Mouse (Mus musculus) kidney, postnatal 36 days (tissue): Measurements from ENCODE around the gene Tlx2.

Experiments
- DNase-seq, 2 experiments: peaks; one replicate each; pipeline ENCODE4 v3.0.0; 2021 to 2022; ENCODE audit warnings: mixed read lengths in 2 of 2

Gene Tlx2

DNA sequence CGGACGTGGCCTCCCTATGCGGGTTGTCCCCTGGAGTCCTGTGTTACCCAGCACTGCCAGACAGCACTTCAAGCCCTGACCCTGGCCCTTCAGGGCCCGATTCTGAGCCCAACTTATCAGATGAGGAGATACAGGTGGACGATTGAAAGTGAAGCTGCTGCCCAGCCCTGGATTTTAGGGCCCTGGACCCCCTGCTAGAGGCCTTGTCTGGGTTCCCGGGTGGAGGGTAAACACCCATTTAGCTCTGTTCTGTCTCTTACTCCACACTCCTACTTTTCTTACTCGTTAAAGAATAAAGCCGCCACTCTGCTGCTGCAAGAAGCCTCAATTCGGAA, 17.8 kb upstream of the Tlx2 start:
- no peak for DNase-seq

DNA sequence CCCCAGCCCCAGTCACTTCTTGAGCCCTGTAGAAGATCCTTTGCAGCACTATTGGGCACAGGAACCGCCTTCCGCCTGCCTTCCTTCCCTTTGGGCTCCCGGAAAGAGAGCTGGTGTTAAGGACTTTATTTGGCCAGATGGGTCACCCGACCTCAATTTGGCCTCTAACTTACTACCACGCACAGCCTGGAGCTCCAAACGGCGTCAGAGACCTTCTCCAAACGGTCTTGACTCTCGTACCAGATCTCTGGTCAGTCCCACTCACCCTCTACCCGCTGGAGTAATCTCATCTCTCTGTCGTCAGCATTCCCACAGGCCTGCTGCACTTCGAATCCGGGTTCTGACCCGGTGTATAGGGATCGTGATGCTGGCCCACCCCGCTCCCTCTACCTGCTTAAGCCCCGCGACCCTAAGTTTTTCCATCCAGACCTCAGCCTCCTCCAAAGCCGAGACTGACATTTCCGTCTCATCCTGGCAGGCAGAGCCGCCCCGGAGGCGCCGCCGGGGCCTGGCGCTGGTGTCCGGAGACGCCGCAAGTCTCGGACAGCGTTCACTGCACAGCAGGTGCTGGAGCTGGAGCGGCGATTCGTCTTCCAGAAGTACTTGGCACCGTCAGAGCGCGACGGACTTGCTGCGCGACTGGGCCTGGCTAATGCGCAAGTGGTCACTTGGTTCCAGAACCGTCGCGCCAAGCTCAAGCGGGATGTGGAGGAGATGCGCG, 17.3 kb upstream of the Tlx2 start:
- DNase-seq: peak; percentile 47 to 68

DNA sequence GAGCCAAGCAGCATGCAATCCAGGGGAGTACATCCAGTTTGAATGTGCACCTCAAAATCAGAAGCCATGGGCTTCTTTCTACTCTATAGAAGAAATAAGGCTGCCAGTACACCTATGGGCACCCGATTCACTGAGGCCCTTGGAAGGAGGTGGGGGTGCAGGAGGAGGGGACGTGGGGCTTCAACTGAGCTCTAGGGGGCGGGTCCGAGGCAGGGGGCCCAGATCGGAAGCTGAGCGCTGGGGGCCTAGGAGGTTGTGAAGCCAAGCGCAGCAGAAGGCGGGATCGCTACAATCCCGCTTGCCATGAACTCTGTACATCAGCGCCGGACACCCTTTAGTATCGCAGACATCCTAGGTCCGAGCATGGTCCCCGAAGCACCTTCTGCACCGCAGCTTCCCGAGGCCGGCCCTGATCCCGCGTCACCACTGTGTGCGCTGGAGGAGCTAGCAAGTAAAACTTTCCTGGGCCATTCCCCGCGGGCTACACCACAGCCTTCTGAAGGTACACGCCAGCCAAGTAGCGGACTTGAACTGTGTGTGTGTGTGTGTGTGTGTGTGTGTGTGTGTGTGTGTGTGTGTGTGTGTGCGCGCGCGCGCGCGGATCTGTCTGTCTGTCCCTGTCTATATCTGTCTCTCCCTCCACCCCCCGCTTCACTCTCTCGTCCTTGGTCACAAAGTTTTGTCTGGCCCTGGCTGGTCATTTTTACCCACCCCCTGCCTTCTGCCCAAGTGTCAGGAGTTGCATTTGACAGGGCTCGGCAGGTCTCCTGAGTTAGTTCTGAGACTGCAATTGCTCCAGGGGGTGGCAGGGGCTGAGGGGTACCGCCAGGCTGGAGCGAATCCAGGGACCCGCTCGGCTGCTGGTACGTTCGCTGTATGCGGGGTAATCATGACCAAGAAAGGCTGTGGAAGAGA, 16.3 kb upstream of the Tlx2 start, which contains the start of gene Lbx2:
Lbx2 (plus strand) TSS at position 247 of the 915 bp plus-strand sequence.
- DNase-seq: peak in 1 of 2 experiments; percentile 25

DNA sequence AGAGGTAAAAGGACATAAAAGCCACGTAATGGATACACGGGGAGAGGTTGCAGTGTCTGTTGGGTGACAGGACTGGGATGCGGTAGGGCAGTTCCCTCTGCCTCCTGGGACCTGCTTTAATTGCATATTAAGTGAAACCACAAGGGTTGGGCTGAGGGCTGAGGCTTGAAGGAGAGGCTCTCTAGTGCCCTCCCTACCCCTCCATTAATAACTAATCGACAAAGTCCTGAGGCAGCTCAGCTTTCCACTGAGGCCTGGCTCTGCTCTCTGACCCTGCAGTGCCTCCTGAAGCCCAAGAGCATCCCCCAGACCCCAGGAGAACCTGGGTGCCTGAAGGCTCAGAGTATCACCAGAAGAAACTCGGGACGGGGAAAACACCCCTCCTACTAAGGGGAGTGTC, 14.4 kb upstream of the Tlx2 start:
- peak; percentile 14 to 36 for DNase-seq

DNA sequence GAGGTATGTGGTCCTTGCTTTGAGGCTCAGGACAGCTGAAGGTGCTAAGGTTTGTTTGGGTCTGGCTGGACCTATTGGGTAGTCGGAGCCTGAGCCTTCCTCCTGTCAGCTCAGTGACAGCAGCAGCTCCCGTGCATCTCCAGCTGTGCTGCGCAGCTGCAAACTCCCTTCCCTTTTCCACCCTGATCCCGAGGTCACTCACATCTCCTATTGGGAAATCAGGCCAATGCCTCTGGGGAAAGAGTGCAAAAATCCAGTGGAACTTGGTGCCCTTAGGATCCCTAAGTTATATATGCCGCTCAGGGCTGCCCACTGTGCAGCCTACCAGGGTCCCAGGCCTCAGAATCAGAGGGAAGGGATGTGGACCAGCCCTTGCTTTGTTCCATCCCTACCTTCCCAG, 13.4 kb upstream of the Tlx2 start:
- DNase-seq: no peak

DNA sequence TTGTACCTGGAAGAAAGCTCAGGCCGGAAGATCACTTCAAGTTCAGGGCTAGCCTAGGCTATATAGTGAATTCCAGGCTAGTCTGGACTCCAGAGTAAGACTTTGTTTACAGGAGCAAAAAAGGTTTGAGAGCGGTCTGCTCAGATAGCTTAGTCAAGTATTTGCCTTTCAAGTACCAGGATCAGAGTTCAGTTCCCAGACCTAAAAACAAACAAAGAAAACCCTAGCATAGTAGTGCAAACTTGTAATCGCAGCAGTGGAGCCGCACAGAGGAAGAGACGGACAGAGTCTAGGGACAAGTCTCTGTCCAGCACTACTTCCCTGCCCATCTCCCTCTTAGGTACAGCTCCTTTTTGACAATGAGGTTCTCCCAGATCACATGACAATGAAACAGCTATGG, 10.1 kb upstream of the Tlx2 start:
- DNase-seq: no peak

DNA sequence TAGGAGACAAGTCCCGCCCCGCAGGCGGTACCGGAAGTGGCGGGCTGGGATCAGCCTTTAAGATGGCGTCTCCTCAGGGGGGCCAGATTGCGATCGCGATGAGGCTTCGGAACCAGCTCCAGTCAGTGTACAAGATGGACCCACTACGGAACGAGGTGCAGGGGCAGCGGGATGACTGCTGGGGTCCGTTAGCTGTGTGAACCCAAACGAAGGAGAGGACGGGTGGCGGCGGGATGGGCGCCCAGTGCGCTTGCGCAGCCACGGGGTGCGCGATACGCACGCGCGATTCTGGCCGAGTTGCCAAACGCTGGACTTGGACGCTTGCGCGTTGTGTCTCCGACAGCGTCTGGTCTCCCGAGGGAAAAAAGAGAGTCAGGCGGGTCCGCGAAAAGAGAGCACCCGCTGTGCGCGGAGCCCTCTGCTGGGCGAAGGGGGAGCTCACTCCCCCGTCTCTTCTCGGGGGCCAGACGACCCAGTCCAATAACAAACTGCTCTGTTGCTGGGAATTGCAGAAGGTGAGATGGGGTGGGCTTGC, 8.3 kb upstream of the Tlx2 start:
- DNase-seq: peak; percentile 99 to 100

DNA sequence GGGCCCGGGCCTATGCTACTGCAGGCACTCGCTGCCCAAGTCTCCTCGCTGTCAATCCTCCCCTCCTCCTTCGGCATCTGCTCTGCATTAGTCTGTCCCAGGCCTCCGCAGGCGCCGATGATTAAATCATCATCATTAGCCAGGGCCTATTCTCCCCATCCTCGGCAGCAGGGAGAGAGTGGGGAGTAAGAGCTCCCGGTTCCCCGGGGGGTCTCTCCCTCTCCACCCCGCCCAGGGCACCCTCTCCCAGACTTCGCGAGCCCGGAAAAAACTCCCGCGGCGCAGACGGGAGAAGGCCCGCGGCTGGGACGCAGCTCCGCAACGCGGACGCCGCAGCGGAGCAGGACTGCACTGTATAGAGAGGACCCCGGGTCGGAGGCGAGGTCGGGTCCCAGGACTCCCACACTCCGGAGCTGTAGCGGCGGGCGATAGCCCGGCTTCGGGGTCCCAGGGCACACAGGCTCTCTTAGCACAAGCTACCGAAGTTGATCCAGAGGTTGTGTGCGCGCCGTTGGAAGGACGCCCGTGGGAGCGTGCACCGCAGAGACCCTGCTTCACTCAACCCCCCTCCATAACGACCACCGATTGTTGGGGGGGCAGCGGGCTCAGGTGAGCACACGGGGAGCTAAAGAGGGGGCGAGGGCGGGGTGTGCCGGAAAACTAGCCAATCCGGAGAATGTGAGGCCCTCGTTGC, 7.7 kb upstream of the Tlx2 start, which contains the start of gene Pcgf1:
Pcgf1 (plus strand) TSS at position 240 of the 694 bp plus-strand sequence.
- DNase-seq: peak in 1 of 2 experiments; percentile 53

DNA sequence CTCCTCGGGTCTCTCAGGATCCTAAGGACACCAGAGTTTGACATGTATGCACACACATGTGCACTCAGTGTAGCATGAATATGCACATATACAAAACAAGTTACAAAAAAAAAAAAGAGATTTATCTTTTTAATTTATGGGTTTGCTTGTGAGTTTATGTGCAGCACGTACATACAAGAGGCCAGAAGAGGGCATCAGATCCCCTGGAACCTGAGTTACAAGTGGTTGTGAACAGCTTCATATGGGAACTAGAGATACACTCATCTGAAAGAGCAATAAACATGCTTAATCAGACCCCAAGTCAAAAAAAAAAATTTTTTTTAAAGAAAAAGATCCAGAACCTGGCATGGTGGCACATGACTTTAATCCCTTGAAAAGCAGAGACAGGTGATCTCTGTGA, 4.9 kb upstream of the Tlx2 start:
- peak in 1 of 2 experiments; percentile 43 for DNase-seq

DNA sequence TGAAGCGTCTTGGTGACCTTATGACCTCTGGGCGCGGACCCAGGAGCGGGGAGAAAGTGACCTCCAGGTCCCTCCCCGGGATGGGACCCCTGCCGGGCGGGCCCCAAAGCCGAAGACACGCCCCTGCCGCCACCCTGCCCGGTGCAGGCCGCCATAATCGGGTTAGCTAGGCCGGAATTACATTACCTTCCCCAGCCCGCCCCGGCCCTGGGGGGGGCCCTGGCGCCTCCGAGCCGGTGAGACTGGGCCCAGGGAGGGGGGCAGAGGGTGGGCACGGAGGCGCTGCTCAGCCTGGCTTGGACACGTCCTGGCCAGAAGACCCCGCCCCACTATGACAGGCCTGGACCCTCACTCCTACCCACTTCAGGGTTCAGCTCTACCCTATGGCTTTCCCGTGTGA, 1.1 kb upstream of the Tlx2 start:
- DNase-seq: no peak

DNA sequence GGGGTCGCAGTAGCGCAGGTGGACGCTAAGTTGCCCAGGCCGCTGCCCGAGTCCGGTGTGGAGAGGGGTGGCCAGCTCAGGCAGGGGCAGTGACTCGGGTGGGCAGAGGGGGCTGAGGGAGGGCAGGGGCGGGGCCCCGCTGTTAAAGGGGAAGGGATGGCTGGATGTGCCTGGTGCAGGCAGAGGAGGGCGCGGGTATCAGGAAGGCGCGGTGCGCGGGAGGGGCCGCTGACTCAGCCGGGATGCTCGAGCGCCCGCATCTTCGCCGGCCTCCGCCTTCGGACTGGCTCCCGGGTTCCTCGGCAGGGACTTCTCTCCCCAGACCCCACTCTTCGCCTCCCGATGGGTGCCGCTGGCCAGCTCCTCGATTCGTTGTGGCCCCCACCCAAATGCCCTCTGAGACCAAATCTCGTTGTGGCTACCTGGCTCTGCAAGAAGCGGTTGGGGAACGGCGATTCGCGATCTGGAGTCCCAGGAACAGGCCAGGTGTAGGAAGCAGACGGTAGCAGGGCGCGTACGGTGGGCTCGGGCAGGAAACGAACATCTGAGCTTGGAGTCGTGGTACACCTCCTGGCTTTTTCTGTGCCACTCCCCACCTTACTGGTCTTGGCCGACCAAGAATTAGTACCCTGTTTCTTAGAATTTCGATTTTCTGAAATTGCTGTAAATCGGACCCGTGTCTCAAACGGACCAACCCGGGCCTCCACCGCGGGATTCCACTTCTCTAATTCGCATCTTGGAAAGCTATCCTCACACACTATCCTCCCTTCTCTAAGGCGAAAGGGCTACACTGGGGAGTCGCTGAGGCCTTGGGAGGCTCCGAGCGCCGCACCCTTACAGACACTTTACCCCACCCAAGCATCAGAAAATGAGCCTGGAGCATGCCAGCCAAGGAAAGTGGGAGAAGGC, 472 bp upstream of the Tlx2 start:
- DNase-seq: peak in 1 of 2 experiments; percentile 32

DNA sequence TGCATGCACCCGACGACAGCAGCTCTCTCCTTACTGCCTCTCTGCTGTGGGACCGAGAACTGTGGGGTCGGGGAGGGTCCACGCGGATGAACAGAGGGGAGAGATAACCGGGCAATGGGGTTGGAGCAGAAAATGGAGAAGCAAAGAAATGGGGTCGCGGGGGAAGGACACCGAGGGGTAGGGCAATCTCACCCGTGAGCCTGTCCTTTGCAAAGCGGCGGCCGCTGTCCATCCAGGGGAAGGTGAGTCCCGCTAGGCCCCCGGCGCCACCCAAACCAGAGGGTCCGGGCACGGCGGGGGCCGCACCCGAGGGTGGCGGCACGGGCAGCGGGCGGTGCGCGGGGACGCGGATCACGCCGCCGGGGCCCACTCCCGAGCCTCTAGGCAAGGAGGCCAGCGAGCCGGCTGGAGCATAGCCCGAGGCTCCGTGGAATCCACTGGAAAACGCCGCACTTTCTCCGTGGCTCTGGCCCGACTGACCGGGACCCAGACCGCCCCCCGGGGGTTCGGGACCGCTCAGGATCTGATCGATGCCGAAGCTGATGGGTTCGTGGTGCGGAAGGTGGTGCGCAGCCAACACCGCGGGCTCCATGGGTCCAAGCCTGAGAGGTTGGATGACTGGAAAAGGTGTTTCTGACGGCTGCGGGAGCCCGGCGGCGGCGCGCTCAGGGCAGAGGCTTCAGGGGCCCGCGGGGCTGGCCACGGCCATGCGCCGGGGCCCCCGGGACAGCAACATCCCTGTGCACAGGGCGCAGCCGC, 426 bp downstream of the Tlx2 start:
- peak in 1 of 2 experiments; percentile 27 for DNase-seq

DNA sequence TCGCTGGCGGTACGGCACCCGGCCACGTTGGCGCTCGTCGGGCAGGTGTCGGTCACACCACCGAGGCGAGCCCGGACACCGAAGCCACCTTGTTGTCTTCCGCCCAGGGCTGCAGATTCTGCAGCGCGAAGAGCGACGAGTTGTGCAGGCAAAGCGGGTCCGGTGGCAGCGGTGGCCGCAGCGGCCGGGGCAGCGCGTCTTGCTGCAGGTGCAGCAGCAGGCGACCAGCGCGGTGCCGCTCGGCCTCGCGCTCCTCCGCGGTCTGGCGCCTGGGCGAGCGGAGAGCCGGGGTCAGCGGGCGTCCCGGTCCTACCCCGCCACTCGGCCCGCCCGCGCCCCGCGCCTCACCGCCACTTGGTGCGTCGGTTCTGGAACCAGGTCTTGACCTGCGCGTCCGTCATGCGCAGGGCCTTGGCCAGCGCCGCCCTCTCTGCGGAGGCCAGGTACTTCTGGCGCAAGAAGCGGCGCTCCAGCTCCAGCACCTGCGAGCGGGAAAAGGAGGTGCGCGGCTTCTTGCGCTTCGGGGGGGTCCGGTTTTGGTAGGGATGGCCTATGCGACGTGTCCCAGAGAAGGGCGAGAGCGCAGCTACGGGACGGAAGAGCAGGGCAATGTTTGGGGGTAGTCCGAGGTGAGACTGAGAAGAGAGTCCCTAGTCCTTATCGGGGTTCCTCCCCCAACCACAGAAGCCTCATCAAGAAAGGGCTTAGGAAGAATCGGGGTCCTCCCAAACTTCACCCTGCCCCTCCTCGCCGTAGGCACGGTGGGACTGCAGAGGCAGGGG, 1.2 kb downstream of the Tlx2 start:
- peak in 1 of 2 experiments; percentile 66 for DNase-seq

DNA sequence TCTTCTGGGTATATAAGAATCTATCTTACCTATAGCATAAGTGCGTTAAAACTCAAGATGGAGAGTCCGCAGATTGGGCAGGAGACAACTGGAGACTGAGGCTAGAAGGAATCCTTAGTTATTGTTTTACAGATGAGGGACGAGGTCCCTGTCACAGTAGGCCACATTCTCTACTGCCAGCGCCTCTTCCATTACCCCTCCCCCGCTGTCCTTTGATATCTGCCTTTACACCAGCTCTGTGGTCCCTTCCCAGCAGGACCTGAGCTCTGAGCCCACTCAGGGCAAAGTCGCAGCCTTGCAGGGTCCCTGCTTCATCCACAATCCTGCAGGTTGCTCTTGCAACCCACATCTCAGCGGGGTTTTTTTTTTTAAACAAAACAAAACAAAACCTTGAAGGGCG, 1.9 kb downstream of the Tlx2 start:
- peak in 1 of 2 experiments; percentile 28 for DNase-seq

DNA sequence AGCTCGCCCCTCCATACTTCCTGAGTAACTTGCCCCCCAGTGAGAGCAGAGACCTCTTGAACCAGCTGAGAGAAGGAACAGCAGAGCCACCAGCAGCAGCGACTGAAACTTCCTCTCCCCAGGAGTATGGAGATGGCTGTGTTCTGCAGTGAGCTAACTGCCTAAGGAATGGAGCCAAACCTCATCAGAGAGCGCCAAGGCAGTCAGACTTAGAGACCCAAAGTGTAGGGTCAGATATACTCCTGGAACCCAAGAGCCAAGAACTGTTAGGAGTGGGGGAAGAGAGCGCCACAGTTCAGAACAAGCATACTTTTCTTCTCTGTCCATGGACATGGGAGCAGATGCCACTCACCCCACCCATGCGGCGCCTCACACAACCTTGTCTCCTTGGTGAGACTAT, 3.7 kb downstream of the Tlx2 start:
- DNase-seq: no peak

DNA sequence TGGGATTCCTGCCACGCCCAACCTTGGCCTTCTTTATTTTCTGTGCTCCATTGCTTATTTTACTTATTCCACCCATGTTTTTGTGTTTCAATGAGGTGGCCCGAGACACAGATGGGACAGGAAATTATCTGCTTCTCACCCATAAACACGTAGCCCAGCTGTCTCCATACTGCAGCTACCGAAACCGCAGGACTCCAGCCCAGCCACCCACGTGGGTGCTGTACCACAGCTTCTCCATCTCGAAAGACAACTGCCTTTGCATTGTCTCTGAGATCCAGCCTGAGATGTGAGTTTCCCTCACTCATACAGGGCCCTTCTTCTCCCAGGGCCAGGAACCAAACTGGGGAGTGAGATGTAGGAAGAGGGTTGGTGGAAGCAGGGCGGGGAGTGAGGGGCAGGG, 4.1 kb downstream of the Tlx2 start:
- DNase-seq: no peak

DNA sequence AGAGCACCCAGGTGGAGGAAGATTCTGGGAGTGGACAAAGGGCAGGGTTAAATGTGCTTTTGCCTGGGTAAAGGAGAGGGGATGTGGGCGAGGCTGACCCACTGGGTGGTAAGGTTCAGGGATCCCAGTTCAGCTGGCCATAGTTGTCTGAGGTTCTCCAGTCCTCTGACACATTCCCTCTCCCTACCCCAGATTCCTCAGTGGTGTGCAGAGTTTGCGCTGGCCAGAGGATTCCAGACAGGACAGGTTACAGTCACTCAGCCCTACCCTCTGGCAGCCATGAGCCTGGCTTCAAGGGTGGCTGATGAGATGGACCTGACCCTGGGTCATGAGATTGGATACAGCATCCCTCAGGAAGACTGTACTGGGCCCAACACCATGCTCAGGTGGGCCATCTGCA, 11.4 kb downstream of the Tlx2 start:
- DNase-seq: no peak

DNA sequence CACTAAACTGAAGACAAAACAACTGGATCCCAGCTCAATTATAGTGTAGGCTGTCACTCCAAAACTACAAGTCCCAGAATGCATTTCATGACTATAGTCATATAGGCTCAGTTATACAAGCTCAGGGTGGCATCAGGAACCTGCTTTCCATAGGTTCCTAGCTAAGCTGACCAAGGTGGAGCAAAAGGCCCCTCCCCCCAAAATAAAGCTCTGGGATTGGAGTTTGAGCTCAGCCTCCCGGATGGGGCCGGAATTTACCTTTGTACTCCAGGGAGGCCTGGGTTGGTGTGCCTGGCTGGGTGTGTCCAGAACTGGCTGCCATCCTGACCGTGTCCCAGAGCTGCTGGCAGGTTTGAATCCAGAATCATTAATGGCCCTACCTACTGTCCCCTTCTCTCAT, 12.3 kb downstream of the Tlx2 start, which contains the start of gene Dqx1:
Dqx1 (plus strand) TSS at position 55 of the 400 bp plus-strand sequence.
- DNase-seq: peak; percentile 83 to 89

DNA sequence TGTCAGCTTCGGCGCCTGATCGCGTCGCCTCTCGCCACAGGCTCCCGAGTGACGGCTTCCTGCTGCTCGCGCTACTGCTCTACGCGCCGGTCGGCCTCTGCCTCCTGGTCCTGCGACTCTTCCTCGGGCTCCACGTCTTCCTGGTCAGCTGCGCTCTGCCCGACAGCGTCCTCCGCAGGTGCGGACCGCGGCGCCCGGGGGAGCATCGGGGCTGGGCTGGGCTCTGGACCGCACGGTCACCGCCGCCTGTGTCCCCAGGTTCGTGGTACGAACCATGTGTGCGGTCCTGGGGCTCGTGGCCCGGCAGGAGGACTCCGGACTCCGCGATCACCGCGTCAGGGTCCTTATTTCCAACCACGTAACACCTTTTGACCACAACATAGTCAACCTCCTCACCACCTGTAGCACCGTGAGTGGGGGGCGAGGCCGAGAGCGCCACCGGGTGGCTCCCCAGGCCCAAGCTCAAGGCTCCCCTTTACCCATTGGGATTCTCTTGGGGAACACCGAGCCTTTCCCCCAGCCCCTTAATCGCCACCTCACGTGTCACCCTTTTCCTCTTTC, 15.1 kb downstream of the Tlx2 start, which contains the start of gene Htra2:
Htra2 (minus strand) TSS at position 403 of the 561 bp plus-strand sequence.
- peak in 1 of 2 experiments; percentile 60 for DNase-seq
